Mouse (Mus musculus) bone marrow, adult 2 months (tissue): ENCODE results near the gene Rnf19b. TPM values are rescaled to one million over a fixed set of nuclear protein-coding genes. Genes with fewer than 3 reads are reported as not detected.

Experiments used
- H3K27ac ChIP-seq: fragments of 200-500 bp; 2 replicates; pipeline ENCODE4 v1.5.1; 2012; ENCODE audit warnings: low read depth, mild to moderate bottlenecking, control low read depth, inconsistent platforms, low read length; ENCODE audit not compliant: control insufficient read depth, poor library complexity, insufficient read depth
- H3K4me1 ChIP-seq: fragments of 200-500 bp; 2 replicates; pipeline ENCODE4 v1.6.1; 2011; ENCODE audit warnings: low read length; ENCODE audit not compliant: control insufficient read depth, insufficient read depth
- H3K4me3 ChIP-seq: fragments of 200-500 bp; replicated peaks from 2 replicates; pipeline ENCODE3; 2011; ENCODE audit warnings: mild to moderate bottlenecking, low read depth, low read length, control low read depth; ENCODE audit not compliant: control insufficient read depth
- CTCF ChIP-seq: fragments of 200-500 bp; IDR thresholded peaks from 2 replicates; pipeline ENCODE4 v1.5.1; 2011; ENCODE audit warnings: low read length, control low read depth; ENCODE audit not compliant: control insufficient read depth, insufficient read depth
- POLR2A ChIP-seq: fragments of 200-500 bp; IDR thresholded peaks from 2 replicates; pipeline ENCODE4 v1.6.1; 2011; ENCODE audit warnings: low read depth, mild to moderate bottlenecking, control low read depth, low read length, borderline replicate concordance; ENCODE audit not compliant: control insufficient read depth
- WGBS: fragments of 180-500 bp; shearing (Covaris S2); methylation state at CpG from one replicate; pipeline ENCODE4 v1.1.7; 2018; 5-methylcytosine and 5-hydroxymethylcytosine counted together
- polyA plus RNA-seq: library from polyadenylated mRNA; stranded (reverse); fragments of >200 nt; gene quantifications from 2 replicates; pipeline ENCODE4 v1.2.4, GENCODE M21; 2011; ENCODE audit warnings: low replicate concordance; ENCODE audit not compliant: missing spikeins, insufficient read depth, insufficient read length

Rnf19b gene
- polyA plus RNA-seq, 1 experiment: 47.7 TPM

DNA sequence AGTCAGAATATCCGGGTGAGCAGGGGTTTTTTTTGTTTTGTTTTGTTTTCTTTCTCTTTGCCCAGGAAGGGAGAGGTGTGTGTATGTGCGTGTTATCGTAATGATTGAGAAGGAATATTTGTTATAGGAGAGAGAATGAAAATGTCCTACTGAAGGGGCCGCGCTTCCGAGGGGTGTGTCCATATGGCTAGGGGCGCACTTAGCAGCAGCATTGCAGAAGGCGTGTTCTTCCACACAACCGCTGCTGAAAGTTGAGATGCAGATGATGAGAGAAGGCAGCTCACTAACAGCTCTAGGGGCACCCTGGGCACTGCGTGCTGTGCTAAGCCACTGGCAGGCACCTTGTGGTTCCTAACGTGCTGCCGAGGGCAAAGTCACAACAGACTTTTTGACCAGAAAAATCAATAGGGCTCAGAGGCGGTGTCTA lies 1.1 kb downstream of the Rnf19b start:
- TF ChIP-seq POLR2A (no peak), CTCF (no peak)
- Histone ChIP-seq H3K27ac (peak overlapping the region; percentile 98), H3K4me3 (peak overlapping the region; percentile 96), H3K4me1 (peaks cover 2% of the 10 kb centered on the region)
- 1% methylated on average over 13 of the region's 13 CpGs for WGBS

DNA sequence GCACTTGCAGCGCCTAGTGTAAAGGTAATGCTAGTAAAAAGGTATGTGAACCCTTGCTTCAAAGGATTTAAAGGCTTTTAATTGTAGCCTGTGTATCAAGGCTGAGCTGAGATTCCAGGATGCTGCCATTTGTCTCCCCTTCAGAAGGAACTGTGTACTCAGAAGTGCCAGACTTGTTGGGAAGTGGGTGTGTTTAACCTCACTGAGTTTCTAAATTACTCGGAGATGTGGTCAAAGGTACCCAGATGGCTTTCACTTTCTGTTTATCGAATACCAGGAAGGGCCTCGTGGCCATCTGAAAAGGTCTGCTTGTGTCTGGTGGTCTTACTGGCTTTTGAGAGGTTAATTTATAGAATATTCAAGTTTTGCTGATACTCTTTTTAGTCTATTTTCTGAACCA lies 1.9 kb downstream of the Rnf19b start:
- WGBS: 2% methylated on average over 4 of the region's 4 CpGs
- Histone ChIP-seq H3K27ac (no peak overlapping the region), H3K4me1 (peaks cover 2% of the 10 kb centered on the region), H3K4me3 (peak overlapping the region; percentile 53)
- TF ChIP-seq POLR2A (no peak), CTCF (no peak)

DNA sequence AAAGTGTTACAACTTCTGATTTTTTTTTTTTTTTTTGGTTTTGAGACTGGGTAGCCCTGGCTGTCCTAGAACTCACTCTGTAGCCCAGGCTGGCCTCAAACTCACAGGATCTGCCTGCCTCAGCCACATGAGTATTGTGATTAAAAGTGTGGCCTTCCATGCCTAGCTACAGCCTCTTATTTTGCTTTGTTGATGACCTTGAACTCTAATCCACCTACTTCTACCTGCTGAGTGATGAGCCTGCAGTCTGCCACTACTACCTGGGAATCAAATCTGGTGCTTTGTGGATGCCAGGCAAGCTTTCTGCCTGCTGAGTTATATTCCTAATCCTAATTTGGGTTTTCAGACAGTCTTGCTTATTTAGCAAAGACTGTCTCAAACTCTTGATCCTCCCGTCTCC lies 3.4 kb downstream of the Rnf19b start:
- WGBS: 96% methylated on average over 1 of the region's 1 CpGs
- Histone ChIP-seq H3K4me3 (no peak overlapping the region), H3K4me1 (peaks cover 2% of the 10 kb centered on the region), H3K27ac (no peak overlapping the region)
- TF ChIP-seq CTCF (no peak), POLR2A (no peak)

DNA sequence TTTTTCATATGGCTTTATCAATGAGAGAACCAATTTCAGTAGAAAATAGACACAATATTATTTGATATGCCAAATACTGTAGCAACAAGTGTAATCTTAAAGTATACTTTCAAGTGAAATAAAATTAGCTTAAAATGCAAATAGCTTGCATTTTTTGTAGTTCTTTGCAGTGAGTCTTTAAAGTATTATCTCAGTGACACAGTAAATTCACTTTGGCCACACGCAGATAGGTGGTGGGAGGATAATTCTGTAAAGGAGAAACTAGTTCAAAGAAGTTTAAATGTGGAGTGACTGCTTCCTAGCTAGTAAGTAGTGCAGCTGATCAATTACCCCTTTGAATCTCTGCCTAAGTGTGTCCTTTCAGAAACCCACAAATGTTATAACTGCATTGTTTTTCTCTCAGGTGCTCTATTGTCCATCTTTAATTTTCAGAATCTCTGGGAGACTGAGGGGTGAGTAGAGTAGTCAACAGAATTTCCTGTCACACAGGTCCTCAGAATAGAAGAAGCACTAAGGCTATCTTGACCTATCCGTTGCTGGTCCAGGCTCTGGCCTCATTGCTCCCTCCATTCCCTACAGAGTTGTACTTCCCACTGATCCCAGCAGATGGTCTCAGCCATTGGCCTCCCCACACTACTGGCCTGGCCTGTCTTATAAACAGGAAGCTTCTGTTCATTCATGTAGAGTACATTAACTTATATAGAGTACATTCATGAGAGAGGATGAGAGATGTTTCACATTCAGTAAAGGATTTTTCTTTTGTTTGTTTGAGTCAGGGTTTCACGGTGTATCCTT lies 4.4 kb downstream of the Rnf19b start:
- H3K4me3 ChIP-seq: no peak overlapping the region
- peaks cover 4% of the 10 kb centered on the region for H3K4me1 ChIP-seq
- WGBS: 63% methylated on average over 3 of the region's 3 CpGs
- TF ChIP-seq CTCF: no peak
- no peak for TF ChIP-seq POLR2A
- H3K27ac ChIP-seq: no peak overlapping the region

DNA sequence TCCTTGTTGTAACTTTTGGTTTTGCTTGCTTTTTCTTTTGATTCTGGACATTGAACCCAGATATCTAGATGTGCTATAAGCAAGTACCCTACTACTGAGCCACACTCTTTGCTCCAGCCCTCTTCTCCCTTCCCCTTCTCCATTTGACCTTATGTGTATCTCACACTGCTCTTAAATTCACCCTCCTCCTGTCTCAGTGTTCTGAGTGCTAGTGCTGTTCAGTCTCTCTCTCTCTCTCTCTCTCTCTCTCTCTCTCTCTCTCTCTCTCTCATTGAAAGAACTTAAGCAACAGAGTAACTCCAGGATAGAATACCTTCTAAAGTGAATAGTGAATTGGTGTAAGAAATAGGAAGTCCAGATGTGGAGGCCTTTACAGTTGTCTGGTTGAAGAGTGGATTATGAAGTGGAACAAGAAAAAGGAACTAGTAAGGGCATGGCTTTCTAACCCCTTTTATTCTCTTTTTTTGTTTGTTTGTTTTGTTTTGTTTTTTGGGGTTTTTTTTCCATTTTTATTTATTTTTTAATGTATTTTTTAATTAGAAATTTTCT lies 7.7 kb downstream of the Rnf19b start:
- no peak overlapping the region for H3K4me3 ChIP-seq
- TF ChIP-seq CTCF: no peak
- H3K4me1 ChIP-seq: peaks cover 4% of the 10 kb centered on the region
- no peak overlapping the region for H3K27ac ChIP-seq

DNA sequence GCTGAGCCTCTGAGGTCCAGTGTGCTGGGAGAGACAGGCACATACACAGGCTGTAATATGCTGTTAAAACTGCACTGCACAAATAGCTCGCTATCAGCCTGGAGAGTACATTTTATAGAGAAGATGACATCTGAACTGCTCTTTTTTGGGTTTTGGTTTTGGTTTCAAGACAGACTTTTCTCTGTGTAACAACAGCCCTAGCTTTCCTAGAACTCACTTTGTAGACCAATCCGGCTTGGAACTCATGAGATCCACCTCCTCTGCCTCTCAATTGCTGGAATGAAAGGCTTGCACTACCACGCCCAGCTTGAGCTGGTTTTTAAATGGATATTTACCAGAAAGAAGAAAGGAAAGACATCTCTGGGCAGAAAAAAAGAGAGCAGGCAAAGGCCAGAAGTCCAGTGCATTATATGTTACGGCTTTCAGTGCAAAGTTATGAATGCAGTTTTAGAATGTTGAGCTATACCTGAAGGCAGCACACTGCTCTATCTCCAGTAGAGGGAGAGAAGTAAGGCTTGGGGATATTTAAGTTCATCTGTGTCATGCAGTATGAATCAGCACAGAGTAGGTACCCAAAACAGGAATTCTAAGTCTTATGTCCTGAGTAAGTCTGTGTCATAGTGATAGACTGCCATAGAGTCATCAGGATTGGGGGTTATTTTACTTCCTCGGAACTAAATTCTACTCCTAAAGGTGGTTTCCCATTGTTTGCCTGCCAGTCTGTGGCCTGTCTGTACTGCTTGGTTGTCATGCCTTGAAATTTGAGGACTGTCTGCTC lies 9.8 kb downstream of the Rnf19b start:
- 66% methylated on average over 5 of the region's 5 CpGs for WGBS
- H3K4me1 ChIP-seq: peaks cover 3% of the 10 kb centered on the region; the same call in 1 of the 2 replicates
- H3K4me3 ChIP-seq: no peak overlapping the region
- no peak overlapping the region for H3K27ac ChIP-seq
- TF ChIP-seq POLR2A: no peak
- TF ChIP-seq CTCF: no peak

DNA sequence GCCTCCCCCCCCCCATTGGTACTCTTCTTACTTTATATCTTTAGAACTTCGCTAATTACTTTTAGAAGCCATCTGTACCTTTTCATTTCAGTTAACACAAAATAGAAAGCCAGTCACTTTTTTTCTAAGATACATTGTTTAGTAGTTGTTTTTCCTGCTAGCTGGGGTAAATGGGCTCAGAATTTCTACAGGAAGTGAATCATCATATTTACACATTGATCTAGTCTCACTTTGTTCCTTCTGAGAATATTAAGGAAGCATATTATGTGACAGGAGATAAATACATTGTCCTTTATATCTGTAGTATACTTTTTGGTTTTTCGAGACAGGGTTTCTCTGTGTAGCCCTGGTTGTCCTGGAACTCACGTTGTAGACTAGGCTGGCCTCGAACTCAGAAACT lies 10.8 kb downstream of the Rnf19b start:
- Histone ChIP-seq H3K27ac (no peak overlapping the region), H3K4me3 (no peak overlapping the region), H3K4me1 (peaks cover 3% of the 10 kb centered on the region; the same call in 1 of the 2 replicates)
- 70% methylated on average over 4 of the region's 4 CpGs for WGBS
- no peak for TF ChIP-seq POLR2A
- no peak for TF ChIP-seq CTCF

DNA sequence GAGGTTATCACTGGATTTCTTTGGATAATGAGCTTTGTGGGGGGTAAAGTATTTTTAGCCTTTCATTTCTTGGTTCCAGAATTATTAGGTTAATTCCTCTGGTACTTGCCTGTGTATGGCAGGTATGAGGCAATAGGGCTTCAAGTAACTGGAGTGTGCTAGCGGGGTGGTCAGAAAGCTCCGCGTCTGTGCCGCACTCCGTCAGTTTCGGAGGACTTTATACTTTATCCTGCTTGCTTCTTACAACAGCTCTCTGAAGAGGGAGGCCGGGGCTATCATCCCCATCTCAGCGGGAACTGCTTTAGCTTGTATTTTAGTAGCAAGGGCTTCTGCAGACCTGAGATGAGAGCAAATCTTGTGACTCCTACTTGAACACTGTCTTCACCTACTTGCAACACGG lies 21.1 kb downstream of the Rnf19b start:
- H3K27ac ChIP-seq: no peak overlapping the region
- 93% methylated on average over 9 of the region's 9 CpGs for WGBS

More for the DNA sequence above, 21.1 kb downstream of the Rnf19b start:
- TF ChIP-seq POLR2A (no peak), CTCF (no peak)
- Histone ChIP-seq H3K4me1 (no peaks in the 10 kb centered on the region; the same call in 1 of the 2 replicates), H3K4me3 (no peak overlapping the region)
